Mouse (Mus musculus) small intestine, adult 2 months (tissue): ENCODE data around the gene Srrm3. TPM values are rescaled to one million over a fixed set of nuclear protein-coding genes. Genes with fewer than 3 reads are reported as not detected.

Experiments
- H3K27ac ChIP-seq: fragments of 200-500 bp; 2 replicates; pipeline ENCODE4 v1.5.1; 2012; ENCODE audit warnings: low read depth, low read length, control low read depth, inconsistent platforms; ENCODE audit not compliant: insufficient read depth
- H3K27me3 ChIP-seq: fragments of 200-500 bp; 2 replicates; pipeline ENCODE4 v1.6.1; 2012; ENCODE audit warnings: mild to moderate bottlenecking, moderate library complexity, low read length, inconsistent platforms; ENCODE audit not compliant: control insufficient read depth, insufficient read depth
- H3K36me3 ChIP-seq: fragments of 200-500 bp; 2 replicates; pipeline ENCODE4 v1.6.1; 2012; ENCODE audit warnings: mild to moderate bottlenecking, low read length, control low read depth, inconsistent platforms; ENCODE audit not compliant: control insufficient read depth, insufficient read depth
- H3K4me1 ChIP-seq: fragments of 200-500 bp; 2 replicates; pipeline ENCODE4 v1.6.1; 2012; ENCODE audit warnings: low read length, inconsistent platforms, mixed read lengths; ENCODE audit not compliant: control insufficient read depth, insufficient read depth, insufficient read length
- H3K4me3 ChIP-seq: fragments of 200-500 bp; 2 replicates; pipeline ENCODE4 v1.5.1; 2012; ENCODE audit warnings: low read depth, mild to moderate bottlenecking, control low read depth, inconsistent platforms, low read length, moderate library complexity
- CTCF ChIP-seq: fragments of 200-500 bp; IDR thresholded peaks from 2 replicates; pipeline ENCODE4 v1.5.1; 2012; ENCODE audit warnings: low read depth, mild to moderate bottlenecking, control low read depth, inconsistent platforms, low read length, moderate library complexity, mixed read lengths; ENCODE audit not compliant: insufficient replicate concordance, insufficient read length; ENCODE audit errors: extremely low read depth
- POLR2A ChIP-seq: fragments of 200-500 bp; IDR thresholded peaks from 2 replicates; pipeline ENCODE4 v1.6.1; 2012; ENCODE audit warnings: low read depth, mild to moderate bottlenecking, control low read depth, inconsistent platforms, low read length, moderate library complexity
- WGBS: fragments of 180-500 bp; shearing (Covaris S2); methylation state at CpG from one replicate; pipeline ENCODE4 v1.1.7; 2018; 5-methylcytosine and 5-hydroxymethylcytosine counted together
- polyA plus RNA-seq: library from polyadenylated mRNA; depleted of rRNA; stranded (reverse); fragments of >200 nt; gene quantifications from 2 replicates; pipeline ENCODE4 v1.2.3, GENCODE M21; 2012

Gene Srrm3
- polyA plus RNA-seq, 1 experiment, result 0.19 TPM

DNA sequence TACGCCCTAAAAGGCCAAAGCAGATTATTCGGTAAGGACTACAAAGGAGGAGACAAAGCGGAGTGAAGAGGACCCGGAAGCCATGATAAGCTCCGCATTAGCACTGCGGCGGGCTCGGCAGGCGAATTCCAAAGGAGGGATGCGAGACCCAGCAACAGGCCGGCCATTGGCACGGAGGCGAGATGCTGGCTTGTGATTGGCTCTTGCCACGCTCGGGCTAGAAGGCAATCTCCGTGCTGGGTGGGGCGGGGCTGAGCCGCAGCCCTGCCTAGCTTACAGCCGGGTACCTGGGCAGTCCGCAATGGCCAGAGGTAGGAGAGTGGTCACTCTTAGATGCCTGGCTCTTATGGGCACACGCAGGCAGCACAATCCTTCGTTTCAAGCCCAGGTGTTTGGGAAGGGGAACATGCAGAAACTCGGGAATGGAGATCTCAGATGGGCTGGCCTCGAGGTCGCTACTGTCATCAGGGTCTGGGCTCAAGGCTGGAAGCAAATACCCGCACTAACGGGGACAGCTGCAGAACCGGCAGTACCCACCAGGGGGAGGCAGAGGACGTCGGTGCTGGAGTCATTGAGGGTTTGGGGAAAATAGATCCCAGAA lies 97.0 kb downstream of the Srrm3 start:
- Histone ChIP-seq H3K4me3 (peak overlapping the region; percentile 64), H3K27ac (peak overlapping the region; percentile 48; the same call in 1 of the 2 replicates)

DNA sequence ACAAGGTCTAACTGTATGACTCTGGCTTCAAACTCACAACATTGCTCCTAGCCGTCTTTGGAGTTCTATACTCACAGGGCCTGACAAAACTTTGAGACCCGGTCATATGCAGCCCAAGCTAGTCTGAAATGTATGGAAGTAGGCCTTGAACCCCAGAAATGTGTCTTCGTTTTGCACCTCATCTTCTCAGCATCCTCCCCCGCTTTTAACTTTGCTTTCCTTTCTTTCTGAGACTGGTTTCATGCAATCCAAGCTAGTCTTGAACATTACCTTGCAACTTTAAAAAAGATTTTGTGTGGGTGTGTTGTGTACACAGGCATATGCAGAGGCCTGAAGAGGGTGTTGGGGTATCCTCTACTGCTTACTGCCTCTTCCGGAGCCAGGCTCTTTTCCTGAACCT lies 97.6 kb downstream of the Srrm3 start:
- 69% methylated on average over 5 of the region's 5 CpGs for WGBS
- Histone ChIP-seq H3K4me1 (peaks cover 1% of the 10 kb centered on the region; the same call in 1 of the 2 replicates), H3K36me3 (peaks cover 7% of the 10 kb centered on the region), H3K27me3 (no peaks in the 10 kb centered on the region), H3K4me3 (no peak overlapping the region), H3K27ac (no peak overlapping the region)
- TF ChIP-seq POLR2A, result no peak
- TF ChIP-seq CTCF, result no peak

More for the DNA sequence above, 97.0 kb downstream of the Srrm3 start:
- H3K4me1 ChIP-seq, result peaks cover 1% of the 10 kb centered on the region; the same call in 1 of the 2 replicates
- H3K36me3 ChIP-seq, result peaks cover 3% of the 10 kb centered on the region; the same call in 1 of the 2 replicates
- TF ChIP-seq CTCF (peak; percentile 94), POLR2A (no peak; the same call in 1 of the 2 replicates)
- 6% methylated on average over 30 of the region's 30 CpGs for WGBS
- H3K27me3 ChIP-seq, result no peaks in the 10 kb centered on the region

- WGBS, result 65% methylated on average over 8 of the region's 8 CpGs
- Histone ChIP-seq H3K36me3 (peaks cover 20% of the 10 kb centered on the region), H3K4me1 (peaks cover 1% of the 10 kb centered on the region; the same call in 1 of the 2 replicates), H3K27me3 (no peaks in the 10 kb centered on the region), H3K27ac (no peak overlapping the region), H3K4me3 (no peak overlapping the region)
- TF ChIP-seq POLR2A, result no peak
- no peak for TF ChIP-seq CTCF
Observed at GRCm38 (mm10) chr5:135905320-135906225, 98.9 kb downstream of the Srrm3 start.

DNA sequence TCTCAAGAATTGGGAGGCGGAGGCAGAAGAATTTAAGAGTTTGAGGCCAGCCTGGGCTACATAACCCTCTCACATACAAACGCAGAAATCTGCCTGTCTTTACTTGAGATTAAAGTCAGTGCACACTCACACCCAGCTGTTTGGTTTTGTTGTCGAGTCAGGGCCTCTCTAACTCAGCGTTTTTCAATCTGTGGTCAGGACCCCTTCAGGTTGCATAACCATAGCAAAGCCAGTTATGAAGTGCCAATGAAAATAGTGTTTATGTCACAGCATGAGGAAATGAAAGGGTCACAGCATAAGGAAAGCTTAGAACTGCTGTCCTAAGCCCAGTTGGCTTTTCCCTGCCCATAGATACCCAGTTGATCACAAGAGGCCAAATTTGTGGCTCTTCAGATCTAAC lies 100.2 kb downstream of the Srrm3 start:
- WGBS, result 64% methylated on average over 4 of the region's 4 CpGs
- no peak for TF ChIP-seq CTCF
- TF ChIP-seq POLR2A, result no peak
- peaks cover 1% of the 10 kb centered on the region; the same call in 1 of the 2 replicates for H3K4me1 ChIP-seq
- H3K27ac ChIP-seq, result no peak overlapping the region
- no peaks in the 10 kb centered on the region for H3K27me3 ChIP-seq
- peaks cover 29% of the 10 kb centered on the region for H3K36me3 ChIP-seq
- H3K4me3 ChIP-seq, result no peak overlapping the region

DNA sequence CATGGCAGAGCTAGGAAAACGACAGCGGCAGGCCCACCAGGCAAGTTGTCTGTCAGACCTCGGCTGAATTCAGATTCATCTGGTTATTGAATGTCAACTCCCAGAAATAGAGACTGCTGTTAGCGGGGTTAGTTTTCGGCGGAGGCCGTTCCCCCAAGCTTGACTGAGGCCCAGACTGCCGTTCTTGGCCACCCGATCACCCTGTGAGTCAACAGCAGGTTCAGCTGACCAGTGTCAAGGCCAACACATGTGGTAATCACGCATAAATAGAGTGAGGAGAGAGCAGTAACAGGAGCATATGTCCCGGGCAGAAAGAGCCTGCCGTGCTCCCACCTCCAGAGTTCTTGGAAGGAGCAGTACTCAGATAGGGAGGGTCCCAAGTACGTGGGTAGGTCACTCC lies 100.6 kb downstream of the Srrm3 start:
- Histone ChIP-seq H3K4me1 (peaks cover 1% of the 10 kb centered on the region; the same call in 1 of the 2 replicates), H3K27me3 (no peaks in the 10 kb centered on the region), H3K36me3 (peaks cover 29% of the 10 kb centered on the region), H3K4me3 (no peak overlapping the region), H3K27ac (no peak overlapping the region)
- TF ChIP-seq POLR2A (no peak), CTCF (no peak)
- WGBS, result 69% methylated on average over 13 of the region's 13 CpGs

GRCm38 (mm10) chr5:135908185-135908584 lies 101.5 kb downstream of the Srrm3 start:
- WGBS, result 84% methylated on average over 12 of the region's 12 CpGs
- no peaks in the 10 kb centered on the region for H3K27me3 ChIP-seq
- H3K4me1 ChIP-seq, result peaks cover 1% of the 10 kb centered on the region; the same call in 1 of the 2 replicates
- H3K4me3 ChIP-seq, result no peak overlapping the region
- H3K27ac ChIP-seq, result no peak overlapping the region
- peaks cover 29% of the 10 kb centered on the region for H3K36me3 ChIP-seq
- TF ChIP-seq CTCF (no peak), POLR2A (no peak)

GRCm38 (mm10) chr5:135908989-135909388 lies 102.3 kb downstream of the Srrm3 start:
- WGBS, result 90% methylated on average over 16 of the region's 16 CpGs
- H3K27me3 ChIP-seq, result no peaks in the 10 kb centered on the region
- H3K4me1 ChIP-seq, result peaks cover 1% of the 10 kb centered on the region; the same call in 1 of the 2 replicates
- H3K4me3 ChIP-seq, result no peak overlapping the region
- peaks cover 29% of the 10 kb centered on the region for H3K36me3 ChIP-seq
- no peak for TF ChIP-seq POLR2A
- no peak overlapping the region for H3K27ac ChIP-seq
